Mouse (Mus musculus): Measurements from ENCODE around the gene Prdm11. TPM values are rescaled to one million over a fixed set of nuclear protein-coding genes. Genes with fewer than 3 reads are reported as not detected.

Prdm11 gene
- polyA plus RNA-seq, 1 experiment = 2.6 TPM

- 91% methylated on average over 7 of the region's 7 CpGs for WGBS
- Histone ChIP-seq H3K27ac (ENCODE audit: insufficient read depth, low read depth, low read length) (no peak overlapping the region), H3K4me3 (ENCODE audit: low read depth, low read length) (no peak overlapping the region), H3K4me1 (ENCODE audit: control insufficient read depth, insufficient read depth, insufficient read length, low read length) (no peaks in the 10 kb centered on the region), H3K27me3 (ENCODE audit: control insufficient read depth, insufficient read depth, low read length) (no peaks in the 10 kb centered on the region), H3K36me3 (ENCODE audit: control insufficient read depth, insufficient read depth, low read length) (no peaks in the 10 kb centered on the region)
- no peak for TF ChIP-seq CTCF (IDR thresholded peaks at IDR 0.05; ENCODE audit: extremely low read depth, insufficient read length, insufficient replicate concordance, low read depth, low read length)
- no peak for TF ChIP-seq POLR2A (IDR thresholded peaks at IDR 0.05; ENCODE audit: low read depth, low read length)
Observed at GRCm38 (mm10) chr2:93027713-93028112, 18.3 kb downstream of the Prdm11 start.

- no peaks in the 10 kb centered on the region for H3K4me1 ChIP-seq (ENCODE audit: control insufficient read depth, insufficient read depth, insufficient read length, low read length)
- WGBS = 50% methylated on average over 3 of the region's 3 CpGs
- TF ChIP-seq CTCF (IDR thresholded peaks at IDR 0.05; ENCODE audit: extremely low read depth, insufficient read length, insufficient replicate concordance, low read depth, low read length) (no peak), POLR2A (IDR thresholded peaks at IDR 0.05; ENCODE audit: low read depth, low read length) (no peak)
- H3K4me3 ChIP-seq (ENCODE audit: low read depth, low read length) = no peak overlapping the region
- H3K36me3 ChIP-seq (ENCODE audit: control insufficient read depth, insufficient read depth, low read length) = no peaks in the 10 kb centered on the region
- no peaks in the 10 kb centered on the region for H3K27me3 ChIP-seq (ENCODE audit: control insufficient read depth, insufficient read depth, low read length)
- H3K27ac ChIP-seq (ENCODE audit: insufficient read depth, low read depth, low read length) = no peak overlapping the region
Observed at GRCm38 (mm10) chr2:93024431-93024830, 21.5 kb downstream of the Prdm11 start.

GRCm38 (mm10) chr2:93018854-93019253 is 27.1 kb downstream of the Prdm11 start:
- Histone ChIP-seq H3K4me1 (ENCODE audit: control insufficient read depth, insufficient read depth, insufficient read length, low read length) (peaks cover 8% of the 10 kb centered on the region), H3K36me3 (ENCODE audit: control insufficient read depth, insufficient read depth, low read length) (no peaks in the 10 kb centered on the region), H3K27me3 (ENCODE audit: control insufficient read depth, insufficient read depth, low read length) (peaks cover 9% of the 10 kb centered on the region; the same call in 1 of the 2 replicates), H3K4me3 (ENCODE audit: low read depth, low read length) (no peak overlapping the region), H3K27ac (ENCODE audit: insufficient read depth, low read depth, low read length) (no peak overlapping the region)
- WGBS = 78% methylated on average over 5 of the region's 5 CpGs
- TF ChIP-seq CTCF (IDR thresholded peaks at IDR 0.05; ENCODE audit: extremely low read depth, insufficient read length, insufficient replicate concordance, low read depth, low read length) (no peak), POLR2A (IDR thresholded peaks at IDR 0.05; ENCODE audit: low read depth, low read length) (no peak)

GRCm38 (mm10) chr2:93017151-93017550 is 28.8 kb downstream of the Prdm11 start:
- TF ChIP-seq POLR2A (IDR thresholded peaks at IDR 0.05; ENCODE audit: low read depth, low read length) (no peak), CTCF (IDR thresholded peaks at IDR 0.05; ENCODE audit: extremely low read depth, insufficient read length, insufficient replicate concordance, low read depth, low read length) (no peak)
- Histone ChIP-seq H3K4me3 (ENCODE audit: low read depth, low read length) (no peak overlapping the region), H3K4me1 (ENCODE audit: control insufficient read depth, insufficient read depth, insufficient read length, low read length) (peaks cover 9% of the 10 kb centered on the region), H3K27ac (ENCODE audit: insufficient read depth, low read depth, low read length) (no peak overlapping the region), H3K36me3 (ENCODE audit: control insufficient read depth, insufficient read depth, low read length) (no peaks in the 10 kb centered on the region), H3K27me3 (ENCODE audit: control insufficient read depth, insufficient read depth, low read length) (peaks cover 9% of the 10 kb centered on the region; the same call in 1 of the 2 replicates)
- WGBS = 95% methylated on average over 8 of the region's 8 CpGs

DNA sequence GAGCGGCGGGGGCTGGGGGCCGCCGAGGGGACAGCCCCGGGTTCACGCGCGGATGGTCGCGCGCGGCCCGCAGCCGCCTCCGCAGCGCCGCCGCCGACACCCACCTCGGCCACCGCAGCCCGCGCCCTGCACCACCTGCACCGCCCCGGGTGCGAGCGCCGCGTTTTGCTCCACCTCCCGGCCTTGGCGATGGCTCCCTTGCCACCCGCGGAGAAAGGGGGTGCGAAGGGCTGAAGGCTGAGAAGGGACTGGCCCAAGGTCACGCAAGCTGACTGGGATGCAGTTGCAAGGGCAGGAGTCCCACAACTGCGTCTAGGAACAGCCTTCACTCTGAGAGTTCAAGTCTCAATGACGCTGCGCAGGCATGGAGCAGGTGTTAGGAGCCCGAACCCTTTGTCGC is 30.9 kb downstream of the Prdm11 start:
- 2% methylated on average over 39 of the region's 40 CpGs for WGBS
- Histone ChIP-seq H3K27me3 (ENCODE audit: control insufficient read depth, insufficient read depth, low read length) (peaks cover 9% of the 10 kb centered on the region; the same call in 1 of the 2 replicates), H3K27ac (ENCODE audit: insufficient read depth, low read depth, low read length) (no peak overlapping the region), H3K4me1 (ENCODE audit: control insufficient read depth, insufficient read depth, insufficient read length, low read length) (peaks cover 9% of the 10 kb centered on the region), H3K4me3 (ENCODE audit: low read depth, low read length) (peak overlapping the region; percentile 52), H3K36me3 (ENCODE audit: control insufficient read depth, insufficient read depth, low read length) (no peaks in the 10 kb centered on the region)
- TF ChIP-seq CTCF (IDR thresholded peaks at IDR 0.05; ENCODE audit: extremely low read depth, insufficient read length, insufficient replicate concordance, low read depth, low read length) (no peak), POLR2A (IDR thresholded peaks at IDR 0.05; ENCODE audit: low read depth, low read length) (no peak)

DNA sequence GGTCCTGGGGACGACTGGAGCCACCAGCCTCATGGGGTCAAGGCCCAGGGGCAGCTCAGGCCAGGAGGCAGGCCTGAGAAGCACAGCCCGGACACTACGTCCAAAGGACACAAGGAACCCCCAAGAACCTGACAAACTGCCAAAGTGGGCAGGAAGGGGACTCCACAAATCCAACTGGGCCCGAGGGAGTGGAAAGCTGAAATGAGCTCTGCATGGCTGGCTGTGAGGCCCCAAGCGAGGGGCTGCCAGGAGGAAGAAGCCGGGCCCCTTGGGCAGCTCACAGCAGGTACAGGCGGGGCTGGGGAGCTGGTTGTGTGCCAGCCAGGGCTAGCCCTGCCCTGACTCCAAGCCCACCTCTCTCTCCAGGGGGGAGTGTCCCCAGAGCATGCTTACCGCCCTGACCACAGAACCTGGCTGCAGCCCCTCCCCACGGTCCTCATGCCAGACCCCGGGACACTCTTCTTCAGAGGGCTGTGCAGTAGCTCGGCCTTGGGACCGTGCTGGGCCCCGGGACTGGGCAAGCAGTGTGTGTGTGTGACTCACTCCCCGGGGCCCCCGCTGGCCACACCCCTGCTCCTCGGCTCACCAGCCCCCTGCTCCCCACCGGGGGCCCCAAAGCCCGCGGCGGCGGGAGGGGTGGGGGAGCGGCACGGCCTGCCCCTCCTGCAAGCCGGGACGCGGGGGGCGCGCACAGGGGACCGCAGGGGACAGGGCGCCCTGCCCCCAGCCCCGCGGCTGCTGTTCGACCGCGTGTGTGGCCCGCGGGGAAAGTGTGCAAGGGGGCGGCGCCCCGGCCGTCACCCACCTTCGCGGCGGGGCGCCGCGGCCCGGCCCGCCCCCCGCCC is 31.7 kb downstream of the Prdm11 start:
- TF ChIP-seq CTCF (IDR thresholded peaks at IDR 0.05; ENCODE audit: extremely low read depth, insufficient read length, insufficient replicate concordance, low read depth, low read length) (no peak), POLR2A (IDR thresholded peaks at IDR 0.05; ENCODE audit: low read depth, low read length) (no peak)
- H3K4me3 ChIP-seq (ENCODE audit: low read depth, low read length) = peak overlapping the region; percentile 52
- peaks cover 9% of the 10 kb centered on the region; the same call in 1 of the 2 replicates for H3K27me3 ChIP-seq (ENCODE audit: control insufficient read depth, insufficient read depth, low read length)
- H3K36me3 ChIP-seq (ENCODE audit: control insufficient read depth, insufficient read depth, low read length) = no peaks in the 10 kb centered on the region
- peaks cover 9% of the 10 kb centered on the region for H3K4me1 ChIP-seq (ENCODE audit: control insufficient read depth, insufficient read depth, insufficient read length, low read length)
- H3K27ac ChIP-seq (ENCODE audit: insufficient read depth, low read depth, low read length) = no peak overlapping the region
- 7% methylated on average over 45 of the region's 50 CpGs for WGBS

DNA sequence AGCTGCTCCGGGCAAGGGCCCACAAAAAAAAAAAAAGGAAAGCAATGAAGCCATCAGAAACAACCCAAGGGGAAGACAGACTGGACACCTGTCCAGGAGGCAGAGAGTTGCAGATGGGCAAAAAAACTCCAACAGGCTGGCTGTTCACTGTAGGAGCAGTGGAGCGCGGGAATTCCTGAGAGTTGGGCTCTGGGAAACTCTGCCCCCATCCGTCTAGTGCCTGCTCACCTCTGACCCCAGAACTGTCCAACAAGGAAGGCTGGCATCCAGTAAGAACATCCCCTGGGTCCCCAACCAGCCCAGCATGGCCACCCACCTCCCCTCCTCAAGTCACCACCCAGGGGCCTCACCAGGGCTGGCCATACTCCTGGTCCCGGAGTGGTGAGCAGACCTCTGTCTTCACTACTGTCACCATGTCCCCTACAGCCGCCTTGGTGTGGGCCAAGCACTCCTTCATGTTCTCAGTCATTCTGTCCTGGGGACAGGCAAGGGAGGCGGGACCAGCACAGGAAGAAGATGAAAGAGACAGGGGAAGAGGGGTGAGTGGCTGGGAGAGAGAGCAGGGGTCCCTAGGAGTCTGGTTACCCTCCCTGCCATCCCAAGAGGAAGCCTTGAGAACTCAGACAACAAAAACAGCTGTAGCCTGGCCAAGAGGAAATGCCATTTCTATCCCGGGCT is 32.4 kb downstream of the Prdm11 start:
- Histone ChIP-seq H3K27me3 (ENCODE audit: control insufficient read depth, insufficient read depth, low read length) (peaks cover 9% of the 10 kb centered on the region; the same call in 1 of the 2 replicates), H3K4me1 (ENCODE audit: control insufficient read depth, insufficient read depth, insufficient read length, low read length) (peaks cover 9% of the 10 kb centered on the region), H3K27ac (ENCODE audit: insufficient read depth, low read depth, low read length) (no peak overlapping the region), H3K4me3 (ENCODE audit: low read depth, low read length) (no peak overlapping the region), H3K36me3 (ENCODE audit: control insufficient read depth, insufficient read depth, low read length) (no peaks in the 10 kb centered on the region)
- 73% methylated on average over 8 of the region's 8 CpGs for WGBS
- TF ChIP-seq CTCF (IDR thresholded peaks at IDR 0.05; ENCODE audit: extremely low read depth, insufficient read length, insufficient replicate concordance, low read depth, low read length) = no peak
- no peak for TF ChIP-seq POLR2A (IDR thresholded peaks at IDR 0.05; ENCODE audit: low read depth, low read length)

Data from small intestine, adult 2 months (tissue).